Mouse (Mus musculus): ENCODE measurements at regions not wholly inside any gene's neighbourhood (a gene's known extent, or its start where the extent isn't known, plus 50 kb on each side); places are given as distances from the start of the nearest gene placed in this dataset.

- H3K4me1 ChIP-seq (ENCODE audit: control insufficient read depth, insufficient read depth, low read length): no peaks in the 10 kb centered on the region
- TF ChIP-seq POLR2A (IDR thresholded peaks at IDR 0.05; ENCODE audit: extremely low read depth, insufficient read depth, low read length) (no peak), CTCF (IDR thresholded peaks at IDR 0.05; ENCODE audit: extremely low read depth, insufficient read depth, low read length) (no peak)
- no peak overlapping the region for H3K4me3 ChIP-seq (ENCODE audit: insufficient read depth, low read length)
- no peak overlapping the region for H3K27ac ChIP-seq (ENCODE audit: insufficient read depth, low read length)
These were observed 112.7 kb upstream of the Spred2 start for GRCm38 (mm10) chr11:19811271-19811991.

GRCm38 (mm10) chr11:19811992-19812690 lies 112.0 kb upstream of the Spred2 start:
- TF ChIP-seq CTCF (IDR thresholded peaks at IDR 0.05; ENCODE audit: extremely low read depth, insufficient read depth, low read length): no peak
- no peak for TF ChIP-seq POLR2A (IDR thresholded peaks at IDR 0.05; ENCODE audit: extremely low read depth, insufficient read depth, low read length)
- no peaks in the 10 kb centered on the region for H3K4me1 ChIP-seq (ENCODE audit: control insufficient read depth, insufficient read depth, low read length)
- H3K27ac ChIP-seq (ENCODE audit: insufficient read depth, low read length): no peak overlapping the region
- no peak overlapping the region for H3K4me3 ChIP-seq (ENCODE audit: insufficient read depth, low read length)

GRCm38 (mm10) chr11:19813549-19813948 lies 110.6 kb upstream of the Spred2 start:
- H3K27ac ChIP-seq (ENCODE audit: insufficient read depth, low read length): no peak overlapping the region
- TF ChIP-seq CTCF (IDR thresholded peaks at IDR 0.05; ENCODE audit: extremely low read depth, insufficient read depth, low read length) (no peak), POLR2A (IDR thresholded peaks at IDR 0.05; ENCODE audit: extremely low read depth, insufficient read depth, low read length) (no peak)
- H3K4me3 ChIP-seq (ENCODE audit: insufficient read depth, low read length): no peak overlapping the region
- no peaks in the 10 kb centered on the region for H3K4me1 ChIP-seq (ENCODE audit: control insufficient read depth, insufficient read depth, low read length)

- H3K4me1 ChIP-seq (ENCODE audit: control insufficient read depth, insufficient read depth, low read length): peaks cover 2% of the 10 kb centered on the region
These were observed 101.2 kb upstream of the Spred2 start for GRCm38 (mm10) chr11:19822991-19823390.

GRCm38 (mm10) chr11:19823461-19823895 lies 100.7 kb upstream of the Spred2 start:
- peak; percentile 38 for TF ChIP-seq CTCF (IDR thresholded peaks at IDR 0.05; ENCODE audit: extremely low read depth, insufficient read depth, low read length)
- no peak for TF ChIP-seq POLR2A (IDR thresholded peaks at IDR 0.05; ENCODE audit: extremely low read depth, insufficient read depth, low read length)
- no peak overlapping the region for H3K27ac ChIP-seq (ENCODE audit: insufficient read depth, low read length)
- H3K4me1 ChIP-seq (ENCODE audit: control insufficient read depth, insufficient read depth, low read length): peaks cover 2% of the 10 kb centered on the region
- no peak overlapping the region for H3K4me3 ChIP-seq (ENCODE audit: insufficient read depth, low read length)

More at GRCm38 (mm10) chr11:19822991-19823390, 101.2 kb upstream of the Spred2 start:
- TF ChIP-seq CTCF (IDR thresholded peaks at IDR 0.05; ENCODE audit: extremely low read depth, insufficient read depth, low read length): no peak
- TF ChIP-seq POLR2A (IDR thresholded peaks at IDR 0.05; ENCODE audit: extremely low read depth, insufficient read depth, low read length): no peak
- H3K27ac ChIP-seq (ENCODE audit: insufficient read depth, low read length): no peak overlapping the region
- H3K4me3 ChIP-seq (ENCODE audit: insufficient read depth, low read length): no peak overlapping the region

- Histone ChIP-seq H3K27ac (ENCODE audit: insufficient read depth, low read length) (no peak overlapping the region), H3K4me1 (ENCODE audit: control insufficient read depth, insufficient read depth, low read length) (peaks cover 2% of the 10 kb centered on the region), H3K4me3 (ENCODE audit: insufficient read depth, low read length) (no peak overlapping the region)
- TF ChIP-seq CTCF (IDR thresholded peaks at IDR 0.05; ENCODE audit: extremely low read depth, insufficient read depth, low read length): no peak
- TF ChIP-seq POLR2A (IDR thresholded peaks at IDR 0.05; ENCODE audit: extremely low read depth, insufficient read depth, low read length): no peak
These were observed 97.5 kb upstream of the Spred2 start for GRCm38 (mm10) chr11:19826481-19827185.

- Histone ChIP-seq H3K27ac (ENCODE audit: insufficient read depth, low read length) (no peak overlapping the region), H3K4me3 (ENCODE audit: insufficient read depth, low read length) (no peak overlapping the region), H3K4me1 (ENCODE audit: control insufficient read depth, insufficient read depth, low read length) (peaks cover 2% of the 10 kb centered on the region)
- TF ChIP-seq CTCF (IDR thresholded peaks at IDR 0.05; ENCODE audit: extremely low read depth, insufficient read depth, low read length): no peak
- no peak for TF ChIP-seq POLR2A (IDR thresholded peaks at IDR 0.05; ENCODE audit: extremely low read depth, insufficient read depth, low read length)
These were observed 96.2 kb upstream of the Spred2 start for GRCm38 (mm10) chr11:19827996-19828395.

- Histone ChIP-seq H3K4me3 (ENCODE audit: insufficient read depth, low read length) (no peak overlapping the region), H3K27ac (ENCODE audit: insufficient read depth, low read length) (no peak overlapping the region), H3K4me1 (ENCODE audit: control insufficient read depth, insufficient read depth, low read length) (peaks cover 2% of the 10 kb centered on the region; the same call in 1 of the 2 replicates)
- no peak for TF ChIP-seq POLR2A (IDR thresholded peaks at IDR 0.05; ENCODE audit: extremely low read depth, insufficient read depth, low read length)
- no peak for TF ChIP-seq CTCF (IDR thresholded peaks at IDR 0.05; ENCODE audit: extremely low read depth, insufficient read depth, low read length)
These were observed 95.2 kb upstream of the Spred2 start for GRCm38 (mm10) chr11:19828959-19829401.

GRCm38 (mm10) chr11:19829564-19830279 lies 94.5 kb upstream of the Spred2 start:
- H3K27ac ChIP-seq (ENCODE audit: insufficient read depth, low read length): no peak overlapping the region
- 0 out of 2 replicates have a peak, but pooled peaks have one; percentile 27 for TF ChIP-seq POLR2A (IDR thresholded peaks at IDR 0.05; ENCODE audit: extremely low read depth, insufficient read depth, low read length)
- no peak for TF ChIP-seq CTCF (IDR thresholded peaks at IDR 0.05; ENCODE audit: extremely low read depth, insufficient read depth, low read length)
- H3K4me3 ChIP-seq (ENCODE audit: insufficient read depth, low read length): no peak overlapping the region
- H3K4me1 ChIP-seq (ENCODE audit: control insufficient read depth, insufficient read depth, low read length): peaks cover 6% of the 10 kb centered on the region

Data from cortical plate, adult 2 months (tissue).